Mouse (Mus musculus): ENCODE results near the gene Mad2l2. TPM values are rescaled to one million over a fixed set of nuclear protein-coding genes. Genes with fewer than 3 reads are reported as not detected.

Mad2l2 gene
- polyA plus RNA-seq, 1 experiment, result 332 TPM

- TF ChIP-seq CTCF (IDR thresholded peaks at IDR 0.05; ENCODE audit: control insufficient read depth, insufficient read depth, insufficient replicate concordance, low read depth, low read length) (no peak), POLR2A (IDR thresholded peaks at IDR 0.05; ENCODE audit: control insufficient read depth, low read depth, low read length) (no peak)
- Histone ChIP-seq H3K36me3 (ENCODE audit: control insufficient read depth, insufficient read depth, low read length) (peaks cover 3% of the 10 kb centered on the region; the same call in 1 of the 2 replicates), H3K27ac (ENCODE audit: control insufficient read depth, insufficient read depth, low read depth, low read length) (peak overlapping the region; percentile 27), H3K27me3 (ENCODE audit: control insufficient read depth, insufficient read depth, low read length) (no peaks in the 10 kb centered on the region), H3K4me3 (ENCODE audit: control insufficient read depth, low read depth, low read length) (no peak overlapping the region), H3K4me1 (ENCODE audit: control insufficient read depth, insufficient read depth, low read length) (peaks cover 18% of the 10 kb centered on the region)
Measured at GRCm38 (mm10) chr4:148085131-148085906, 44.9 kb upstream of the Mad2l2 start.

GRCm38 (mm10) chr4:148085907-148086305 is 44.3 kb upstream of the Mad2l2 start:
- Histone ChIP-seq H3K4me1 (ENCODE audit: control insufficient read depth, insufficient read depth, low read length) (peaks cover 18% of the 10 kb centered on the region), H3K27ac (ENCODE audit: control insufficient read depth, insufficient read depth, low read depth, low read length) (peak overlapping the region; percentile 2), H3K36me3 (ENCODE audit: control insufficient read depth, insufficient read depth, low read length) (peaks cover 3% of the 10 kb centered on the region; the same call in 1 of the 2 replicates), H3K27me3 (ENCODE audit: control insufficient read depth, insufficient read depth, low read length) (no peaks in the 10 kb centered on the region), H3K4me3 (ENCODE audit: control insufficient read depth, low read depth, low read length) (no peak overlapping the region)
- TF ChIP-seq CTCF (IDR thresholded peaks at IDR 0.05; ENCODE audit: control insufficient read depth, insufficient read depth, insufficient replicate concordance, low read depth, low read length) (no peak), POLR2A (IDR thresholded peaks at IDR 0.05; ENCODE audit: control insufficient read depth, low read depth, low read length) (no peak)

GRCm38 (mm10) chr4:148087091-148087906 is 42.9 kb upstream of the Mad2l2 start:
- H3K36me3 ChIP-seq (ENCODE audit: control insufficient read depth, insufficient read depth, low read length), result no peaks in the 10 kb centered on the region
- peaks cover 18% of the 10 kb centered on the region for H3K4me1 ChIP-seq (ENCODE audit: control insufficient read depth, insufficient read depth, low read length)
- peak overlapping the region; percentile 83 for H3K27ac ChIP-seq (ENCODE audit: control insufficient read depth, insufficient read depth, low read depth, low read length)
- H3K4me3 ChIP-seq (ENCODE audit: control insufficient read depth, low read depth, low read length), result peak overlapping the region; percentile 94
- TF ChIP-seq POLR2A (IDR thresholded peaks at IDR 0.05; ENCODE audit: control insufficient read depth, low read depth, low read length) (no peak), CTCF (IDR thresholded peaks at IDR 0.05; ENCODE audit: control insufficient read depth, insufficient read depth, insufficient replicate concordance, low read depth, low read length) (no peak)
- no peaks in the 10 kb centered on the region for H3K27me3 ChIP-seq (ENCODE audit: control insufficient read depth, insufficient read depth, low read length)

DNA sequence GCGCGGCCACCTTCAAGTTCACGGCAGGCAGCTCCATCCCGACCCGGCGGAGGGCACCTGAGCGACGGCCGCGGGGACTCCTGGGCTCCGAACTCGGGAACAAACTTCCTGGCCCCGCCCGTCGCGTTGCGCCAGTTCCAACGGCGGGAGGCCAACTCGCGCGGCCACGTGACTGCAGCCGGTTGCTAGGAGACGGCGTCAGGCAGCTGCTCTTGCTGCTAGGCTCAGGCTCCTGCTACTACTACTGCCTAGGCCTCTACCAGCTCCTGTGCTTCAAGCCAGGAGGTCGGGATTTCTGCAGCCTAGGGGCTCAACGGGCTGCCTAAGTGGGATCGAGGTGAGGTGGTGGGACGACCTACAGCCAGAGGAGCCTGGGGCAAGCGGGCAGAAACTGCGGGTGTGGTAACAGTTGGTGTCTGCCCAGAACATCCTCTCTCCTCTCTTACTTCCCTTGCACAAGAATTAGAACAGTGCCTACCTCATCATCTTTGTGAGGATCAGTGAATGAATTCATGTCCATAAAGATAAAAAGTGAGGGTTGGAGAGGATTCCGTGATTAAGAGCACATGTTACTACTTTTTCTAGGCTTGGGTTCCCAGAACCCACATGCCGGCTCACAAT is 42.2 kb upstream of the Mad2l2 start, which contains the start of gene Agtrap:
Gene Agtrap, minus strand, starts transcription at position 125 of the 621 bp plus-strand sequence.
- H3K4me3 ChIP-seq (ENCODE audit: control insufficient read depth, low read depth, low read length), result peak within 1 kb of the TSS; percentile 94
- no peaks in the 10 kb centered on the region for H3K27me3 ChIP-seq (ENCODE audit: control insufficient read depth, insufficient read depth, low read length)
- peak within 1 kb of the TSS; percentile 92 for H3K27ac ChIP-seq (ENCODE audit: control insufficient read depth, insufficient read depth, low read depth, low read length)
- H3K36me3 ChIP-seq (ENCODE audit: control insufficient read depth, insufficient read depth, low read length), result no peaks in the 10 kb centered on the region
- TF ChIP-seq POLR2A (IDR thresholded peaks at IDR 0.05; ENCODE audit: control insufficient read depth, low read depth, low read length) (peak; percentile 90), CTCF (IDR thresholded peaks at IDR 0.05; ENCODE audit: control insufficient read depth, insufficient read depth, insufficient replicate concordance, low read depth, low read length) (no peak)
- peaks cover 18% of the 10 kb centered on the region for H3K4me1 ChIP-seq (ENCODE audit: control insufficient read depth, insufficient read depth, low read length)

GRCm38 (mm10) chr4:148089166-148089565 is 41.0 kb upstream of the Mad2l2 start:
- Histone ChIP-seq H3K4me1 (ENCODE audit: control insufficient read depth, insufficient read depth, low read length) (peaks cover 13% of the 10 kb centered on the region), H3K27ac (ENCODE audit: control insufficient read depth, insufficient read depth, low read depth, low read length) (no peak overlapping the region), H3K27me3 (ENCODE audit: control insufficient read depth, insufficient read depth, low read length) (no peaks in the 10 kb centered on the region), H3K4me3 (ENCODE audit: control insufficient read depth, low read depth, low read length) (peak overlapping the region; percentile 67), H3K36me3 (ENCODE audit: control insufficient read depth, insufficient read depth, low read length) (no peaks in the 10 kb centered on the region)
- TF ChIP-seq CTCF (IDR thresholded peaks at IDR 0.05; ENCODE audit: control insufficient read depth, insufficient read depth, insufficient replicate concordance, low read depth, low read length) (no peak), POLR2A (IDR thresholded peaks at IDR 0.05; ENCODE audit: control insufficient read depth, low read depth, low read length) (no peak)

DNA sequence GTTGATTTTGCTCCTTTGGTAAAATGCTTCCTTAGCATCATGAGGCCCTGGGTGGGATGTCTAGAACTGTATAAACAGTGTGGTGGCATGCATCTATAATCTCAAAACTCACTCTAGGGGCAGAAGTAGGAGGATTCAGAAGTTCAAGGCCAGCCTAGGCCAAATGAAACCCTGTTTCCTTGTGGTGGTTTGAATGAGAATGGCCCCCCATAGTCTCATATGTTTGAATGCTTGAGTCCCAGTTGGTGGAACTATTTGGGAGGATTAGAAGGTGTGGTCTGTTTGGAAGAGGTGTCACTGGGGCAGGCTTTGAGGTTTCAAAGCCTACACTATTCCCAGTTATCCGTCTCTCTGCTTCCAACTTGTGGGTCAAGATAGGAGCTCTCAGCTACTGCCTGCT is 39.0 kb upstream of the Mad2l2 start:
- H3K36me3 ChIP-seq (ENCODE audit: control insufficient read depth, insufficient read depth, low read length), result no peaks in the 10 kb centered on the region
- no peak overlapping the region for H3K27ac ChIP-seq (ENCODE audit: control insufficient read depth, insufficient read depth, low read depth, low read length)
- H3K27me3 ChIP-seq (ENCODE audit: control insufficient read depth, insufficient read depth, low read length), result no peaks in the 10 kb centered on the region
- TF ChIP-seq POLR2A (IDR thresholded peaks at IDR 0.05; ENCODE audit: control insufficient read depth, low read depth, low read length) (no peak), CTCF (IDR thresholded peaks at IDR 0.05; ENCODE audit: control insufficient read depth, insufficient read depth, insufficient replicate concordance, low read depth, low read length) (no peak)
- peaks cover 6% of the 10 kb centered on the region for H3K4me1 ChIP-seq (ENCODE audit: control insufficient read depth, insufficient read depth, low read length)
- no peak overlapping the region for H3K4me3 ChIP-seq (ENCODE audit: control insufficient read depth, low read depth, low read length)

All from testis, adult 2 months (tissue).